Mouse (Mus musculus) heart, embryonic 11.5 days (tissue): ENCODE results near the gene 1700001K19Rik. TPM values are rescaled to one million over a fixed set of nuclear protein-coding genes. Genes with fewer than 3 reads are reported as not detected.

Source experiments
- ATAC-seq: fragments of 200-750 bp; cut with Nextera tagmentation; replicated peaks from 2 replicates; pipeline ENCODE4 v1.8.0; 2017; ENCODE audit warnings: moderate library complexity; ENCODE audit not compliant: insufficient number of reproducible peaks, low FRiP score, low TSS enrichment
- H3K27ac ChIP-seq: fragments of 300-500 bp; sonication (generic); 2 replicates; pipeline ENCODE4 v1.5.1; 2014; ENCODE audit warnings: mild to moderate bottlenecking, low read depth, low read length
- H3K27me3 ChIP-seq: fragments of 300-500 bp; sonication (generic); 2 replicates; pipeline ENCODE4 v1.6.1; 2014; ENCODE audit warnings: mild to moderate bottlenecking, low read length, mixed read lengths; ENCODE audit not compliant: control insufficient read depth, insufficient read depth
- H3K36me3 ChIP-seq: fragments of 300-500 bp; sonication (generic); 2 replicates; pipeline ENCODE4 v1.6.1; 2014; ENCODE audit warnings: mild to moderate bottlenecking, low read length, moderate library complexity, mixed read lengths; ENCODE audit not compliant: control insufficient read depth, insufficient read depth
- H3K4me1 ChIP-seq: fragments of 300-500 bp; sonication (generic); 2 replicates; pipeline ENCODE4 v1.6.1; 2014; ENCODE audit warnings: low read length; ENCODE audit not compliant: control insufficient read depth, insufficient read depth
- H3K4me2 ChIP-seq: fragments of 300-500 bp; sonication (generic); 2 replicates; pipeline ENCODE4 v1.6.1; 2014; ENCODE audit warnings: mild to moderate bottlenecking, moderate library complexity
- H3K4me3 ChIP-seq: fragments of 300-500 bp; sonication (generic); 2 replicates; pipeline ENCODE4 v1.5.1; 2014; ENCODE audit warnings: low read depth, low read length
- H3K9ac ChIP-seq: fragments of 300-500 bp; sonication (generic); 2 replicates; pipeline ENCODE4 v1.6.1; 2014; ENCODE audit warnings: mild to moderate bottlenecking, low read depth, low read length, moderate library complexity
- H3K9me3 ChIP-seq: fragments of 300-500 bp; sonication (generic); replicated peaks from 2 replicates; pipeline ENCODE4 v1.6.1; 2016; ENCODE audit warnings: low read length; ENCODE audit not compliant: control insufficient read depth
- WGBS: fragments of 180-500 bp; shearing (Covaris S2); extraction: QIAGEN DNeasy Blood & Tissue Kit; methylation state at CpG from one replicate; pipeline ENCODE4 v1.1.7; 2014; ENCODE audit not compliant: insufficient replicate concordance; 5-methylcytosine and 5-hydroxymethylcytosine counted together
- microRNA-seq: library from miRNA; unstranded; fragments of <30 nt; microRNA quantifications from one replicate; pipeline ENCODE4, GENCODE M21; 2016; ENCODE audit warnings: borderline number of aligned reads
- polyA plus RNA-seq: library from polyadenylated mRNA; unstranded; fragments of >200 nt; fragmentation: Nextera tagmentation; extraction: Ambion mirVana; gene quantifications from 2 replicates; pipeline ENCODE4 v1.2.1, GENCODE M21; 2014

Gene 1700001K19Rik
- polyA plus RNA-seq, 1 experiment from 2014 or later = 0.23 TPM

- 96% methylated on average over 17 of the region's 17 CpGs for WGBS
- no peak overlapping the region for H3K4me2 ChIP-seq
- no peak overlapping the region for H3K9ac ChIP-seq
- no peak for ATAC-seq
- peaks cover 70% of the 10 kb centered on the region for H3K36me3 ChIP-seq
- H3K4me1 ChIP-seq = no peaks in the 10 kb centered on the region
- no peaks in the 10 kb centered on the region for H3K9me3 ChIP-seq
- no peaks in the 10 kb centered on the region for H3K27me3 ChIP-seq
- no peak overlapping the region for H3K4me3 ChIP-seq
- H3K27ac ChIP-seq = no peak overlapping the region
Observed at GRCm38 (mm10) chr12:110651464-110651863, 31.0 kb downstream of the 1700001K19Rik start.

- no peak for ATAC-seq
- 74% methylated on average over 8 of the region's 8 CpGs for WGBS
- no peak overlapping the region for H3K9ac ChIP-seq
Observed at GRCm38 (mm10) chr12:110650241-110650641, 32.2 kb downstream of the 1700001K19Rik start.

GRCm38 (mm10) chr12:110637507-110638114, 44.8 kb downstream of the 1700001K19Rik start:
- H3K36me3 ChIP-seq = peaks cover 76% of the 10 kb centered on the region
- no peak overlapping the region for H3K9ac ChIP-seq
- H3K27me3 ChIP-seq = no peaks in the 10 kb centered on the region
- 91% methylated on average over 13 of the region's 13 CpGs for WGBS
- no peaks in the 10 kb centered on the region for H3K4me1 ChIP-seq
- H3K4me3 ChIP-seq = no peak overlapping the region
- no peak for ATAC-seq
- H3K27ac ChIP-seq = no peak overlapping the region
- H3K9me3 ChIP-seq = no peaks in the 10 kb centered on the region
- H3K4me2 ChIP-seq = no peak overlapping the region

More at GRCm38 (mm10) chr12:110650241-110650641, 32.2 kb downstream of the 1700001K19Rik start:
- no peaks in the 10 kb centered on the region for H3K9me3 ChIP-seq
- H3K27me3 ChIP-seq = no peaks in the 10 kb centered on the region
- no peak overlapping the region for H3K27ac ChIP-seq
- no peak overlapping the region for H3K4me2 ChIP-seq
- no peak overlapping the region for H3K4me3 ChIP-seq
- H3K36me3 ChIP-seq = peaks cover 64% of the 10 kb centered on the region
- H3K4me1 ChIP-seq = no peaks in the 10 kb centered on the region

- H3K4me3 ChIP-seq = no peak overlapping the region
- WGBS = 90% methylated on average over 12 of the region's 12 CpGs
- H3K9me3 ChIP-seq = no peaks in the 10 kb centered on the region
- H3K4me2 ChIP-seq = no peak overlapping the region
- H3K36me3 ChIP-seq = peaks cover 75% of the 10 kb centered on the region
- H3K27ac ChIP-seq = no peak overlapping the region
- ATAC-seq = no peak
- H3K27me3 ChIP-seq = no peaks in the 10 kb centered on the region
- H3K4me1 ChIP-seq = no peaks in the 10 kb centered on the region
- H3K9ac ChIP-seq = no peak overlapping the region
Observed at GRCm38 (mm10) chr12:110636293-110636692, 46.1 kb downstream of the 1700001K19Rik start.

- ATAC-seq = no peak
- Histone ChIP-seq H3K4me1 (no peaks in the 10 kb centered on the region), H3K9me3 (no peaks in the 10 kb centered on the region), H3K9ac (no peak overlapping the region), H3K27me3 (no peaks in the 10 kb centered on the region), H3K36me3 (peaks cover 80% of the 10 kb centered on the region), H3K4me2 (no peak overlapping the region), H3K27ac (no peak overlapping the region), H3K4me3 (no peak overlapping the region)
- 92% methylated on average over 11 of the region's 11 CpGs for WGBS
Observed at GRCm38 (mm10) chr12:110630056-110630455, 52.4 kb downstream of the 1700001K19Rik start.

Small RNA genes lying within 50 kb of the gene (microRNA-seq; reads per million reads assigned to microRNA genes)
- gene Gm27299 = not detected

Other genes starting within 250 kb of the 1700001K19Rik start
- gene Ppp2r5c, start 235.5 kb downstream of the 1700001K19Rik start, polyA plus RNA-seq = 137 and 139 TPM in 2 replicates
- gene Dync1h1, start 81.2 kb downstream of the 1700001K19Rik start, polyA plus RNA-seq = 45.1 and 51.0 TPM in 2 replicates
- 729 and 869 TPM in 2 replicates for gene Hsp90aa1, start 20.1 kb upstream of the 1700001K19Rik start, polyA plus RNA-seq
- 15.2 and 17.1 TPM in 2 replicates for gene Wdr20, start 55.3 kb upstream of the 1700001K19Rik start, polyA plus RNA-seq
- gene Mok, start 158.3 kb upstream of the 1700001K19Rik start, polyA plus RNA-seq = 3.0 and 3.8 TPM in 2 replicates
- 3.1 and 3.2 TPM in 2 replicates for gene Zfp839, start 167.6 kb upstream of the 1700001K19Rik start, polyA plus RNA-seq
- gene Cinp, start 206.5 kb upstream of the 1700001K19Rik start, polyA plus RNA-seq = 70.5 and 71.3 TPM in 2 replicates
- 2.5 and 2.8 TPM in 2 replicates for gene Tecpr2, start 206.6 kb upstream of the 1700001K19Rik start, polyA plus RNA-seq